Mouse (Mus musculus): ENCODE data around the gene Pdzd7.

GRCm38 (mm10) chr19:44999647-45000046 is 45.9 kb downstream of the Pdzd7 start:
- TF ChIP-seq POLR2A (IDR thresholded peaks at IDR 0.05; ENCODE audit: borderline replicate concordance, extremely low read depth, insufficient read depth, insufficient read length, poor library complexity, severe bottlenecking), result no peak
- TF ChIP-seq CTCF (IDR thresholded peaks at IDR 0.05; ENCODE audit: borderline replicate concordance, extremely low read depth, insufficient read depth, insufficient read length), result no peak
